Mouse (Mus musculus) gonadal fat pad, adult 2 months (tissue): ENCODE results near the gene Pax7. TPM values are rescaled to one million over a fixed set of nuclear protein-coding genes. Genes with fewer than 3 reads are reported as not detected.

Experiments used
- DNase-seq: peaks from one replicate; pipeline ENCODE4 v3.0.0-alpha.2; 2012; ENCODE audit warnings: low read depth
- polyA plus RNA-seq: library from polyadenylated mRNA; depleted of rRNA; stranded (reverse); fragments of >200 nt; gene quantifications from 2 replicates; pipeline ENCODE4 v1.2.3, GENCODE M21; 2012

Pax7 gene
- polyA plus RNA-seq, 1 experiment: not detected

DNA sequence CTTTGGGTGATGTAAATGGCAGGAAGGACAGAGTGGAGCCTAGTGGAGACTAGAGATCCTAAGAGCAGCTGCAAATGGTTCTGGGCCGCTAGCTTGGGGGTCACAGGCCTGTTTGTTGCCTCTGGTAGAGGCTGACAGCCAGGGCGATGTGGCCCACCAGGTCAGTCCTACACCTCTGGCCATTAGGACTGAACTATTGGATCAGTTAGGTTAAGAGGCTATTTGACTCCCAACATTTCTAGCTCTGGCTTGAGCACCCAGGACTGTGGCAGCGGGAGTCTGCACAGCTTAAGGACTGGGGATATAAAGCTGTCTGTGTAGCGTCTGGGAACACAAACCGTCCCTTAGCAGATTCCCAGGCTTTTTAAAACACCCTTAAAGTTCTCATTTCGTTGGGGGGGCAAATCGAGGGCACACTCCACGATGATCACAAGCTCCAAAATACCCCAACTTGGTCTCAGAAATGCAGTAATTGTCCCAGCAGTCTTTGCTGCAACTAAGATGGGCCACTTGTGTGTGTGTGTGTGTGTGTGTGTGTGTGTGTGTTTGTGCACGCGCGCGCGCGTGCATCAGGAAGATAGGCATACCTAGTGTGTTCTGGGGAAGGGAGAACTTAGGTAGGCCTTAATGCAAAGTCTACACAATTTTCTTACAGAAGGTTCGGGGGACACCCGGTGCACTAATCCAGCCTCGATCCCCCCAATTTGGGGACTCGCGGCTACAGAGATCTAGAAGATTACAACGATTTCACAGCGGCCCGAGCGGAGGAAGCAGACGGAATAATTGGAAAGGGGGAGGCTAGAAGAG is 2.5 kb downstream of the Pax7 start:
- no peak for DNase-seq

- DNase-seq: no peak
These were observed 3.3 kb downstream of the Pax7 start for GRCm38 (mm10) chr4:139830053-139830452.

GRCm38 (mm10) chr4:139828871-139829590 is 4.3 kb downstream of the Pax7 start:
- no peak for DNase-seq

DNA sequence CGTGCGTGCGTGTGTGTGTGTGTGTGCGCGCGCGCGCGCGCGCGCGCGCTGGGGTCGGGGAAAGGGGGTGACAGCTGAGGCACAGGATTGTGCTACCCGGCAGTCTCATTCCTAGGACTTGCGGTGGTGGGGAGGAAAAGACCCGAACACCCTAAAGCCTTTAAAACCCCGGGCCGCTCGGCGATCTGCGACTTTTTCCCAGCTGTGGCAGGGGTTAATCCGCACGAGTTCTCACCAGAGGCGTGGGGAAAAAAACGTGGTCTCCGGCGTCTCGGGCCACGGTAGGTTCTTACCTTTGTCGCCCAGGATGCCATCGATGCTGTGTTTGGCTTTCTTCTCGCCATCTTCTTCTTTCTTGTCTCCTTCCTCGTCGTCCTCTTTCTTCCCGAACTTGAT is 5.0 kb downstream of the Pax7 start:
- DNase-seq: no peak

- DNase-seq: no peak
These were observed 5.6 kb downstream of the Pax7 start for GRCm38 (mm10) chr4:139827501-139828282.

- DNase-seq: no peak
These were observed 7.1 kb downstream of the Pax7 start for GRCm38 (mm10) chr4:139826231-139826630.

GRCm38 (mm10) chr4:139825326-139826112 is 7.8 kb downstream of the Pax7 start:
- no peak for DNase-seq

DNA sequence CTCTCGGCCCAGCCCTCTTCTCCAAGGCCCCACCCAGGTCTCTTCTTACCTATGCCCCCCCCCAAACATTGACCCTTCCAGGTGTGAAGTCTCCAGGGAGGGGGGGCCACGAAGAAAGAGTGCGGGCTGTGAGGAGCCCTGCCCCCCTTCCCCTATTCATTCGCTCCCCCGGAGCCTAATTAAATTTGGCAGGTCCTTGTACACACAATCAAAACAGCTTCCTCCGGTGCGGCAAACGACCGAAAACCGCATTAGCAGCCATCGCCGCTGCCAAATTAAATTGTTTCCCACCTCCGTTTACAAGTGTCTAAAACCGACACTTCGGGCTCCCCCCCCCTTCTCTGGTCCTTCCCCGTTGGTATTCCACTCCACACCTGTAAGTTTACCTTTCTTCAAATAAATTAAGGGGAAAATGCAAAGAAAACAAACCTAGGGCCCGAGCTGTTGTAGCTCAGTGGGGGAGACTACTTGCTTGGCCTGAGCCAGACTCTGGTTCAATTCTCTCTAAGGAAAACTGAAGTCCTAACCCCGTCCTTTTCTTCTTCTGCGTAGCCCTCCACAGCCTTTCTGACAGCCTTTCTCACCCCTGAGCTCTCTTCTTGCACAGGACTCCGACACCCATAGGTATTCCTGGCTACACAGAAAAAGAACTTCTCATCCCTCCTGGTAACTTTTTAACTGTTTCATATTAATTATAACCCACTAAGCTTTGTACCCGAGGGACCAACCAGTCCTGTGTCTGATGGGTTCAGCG is 8.6 kb downstream of the Pax7 start:
- no peak for DNase-seq

DNA sequence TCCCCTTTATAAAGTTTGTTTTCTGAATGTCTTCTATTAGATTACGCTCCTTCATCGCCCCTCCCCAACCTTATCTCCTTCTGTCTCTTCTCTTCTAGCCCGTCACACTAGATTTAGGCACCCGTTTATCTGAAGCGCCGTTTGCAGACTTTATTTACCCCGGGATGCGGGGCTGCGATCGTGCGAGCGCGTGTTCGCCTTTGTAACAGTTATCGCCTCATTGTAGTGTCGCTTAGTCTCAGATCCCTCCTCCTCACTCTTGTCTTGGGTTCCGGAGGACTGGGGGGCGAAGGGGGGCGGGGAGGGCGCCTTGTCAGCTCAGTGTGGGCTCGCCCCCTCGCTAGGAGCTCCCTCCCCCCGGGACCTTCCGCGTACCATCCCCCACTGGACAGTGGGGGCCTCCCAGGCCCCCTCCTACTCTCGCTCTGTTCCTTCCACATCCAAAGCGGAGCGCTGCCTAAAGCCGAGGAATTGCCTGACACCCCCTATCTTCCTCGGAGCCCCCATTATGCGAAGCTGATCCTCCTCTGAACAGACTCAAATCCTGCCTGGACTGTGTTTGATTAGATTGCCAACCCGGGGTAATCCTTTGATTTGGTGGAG is 9.4 kb downstream of the Pax7 start:
- no peak for DNase-seq

DNA sequence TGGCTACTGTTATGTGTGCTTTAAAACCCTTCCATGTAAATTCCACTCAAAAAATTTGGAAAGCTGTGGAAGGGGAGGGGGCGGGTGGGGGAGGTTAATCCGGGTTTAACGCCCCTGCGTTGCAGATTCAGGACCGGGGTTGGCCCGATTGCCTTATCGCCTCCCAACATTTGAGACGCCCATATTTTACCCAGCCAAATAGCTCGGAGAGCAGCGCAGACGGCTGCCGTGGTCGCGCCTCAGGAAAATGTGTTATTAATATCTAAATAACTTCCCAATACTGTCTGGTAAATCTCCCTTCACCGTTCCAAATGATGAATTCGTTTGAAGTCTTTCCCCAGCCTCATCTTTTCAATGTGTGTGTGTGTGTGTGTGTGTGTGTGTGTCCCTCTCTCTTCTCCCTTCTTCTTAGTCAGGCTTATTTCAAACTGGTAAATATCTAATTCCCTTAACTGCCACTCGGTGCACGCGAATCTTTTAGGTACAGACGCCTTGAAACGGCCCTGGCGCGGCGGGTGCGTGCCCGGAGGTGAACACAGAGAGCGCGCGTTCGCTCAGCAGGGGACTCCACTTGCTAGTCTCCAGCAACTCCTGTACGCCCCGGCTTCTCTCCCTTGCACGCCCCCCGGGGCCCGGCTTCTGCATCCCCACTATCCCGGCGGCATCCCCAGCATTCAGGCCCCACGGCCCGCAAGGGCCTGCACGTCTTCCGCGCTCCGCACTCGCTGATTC is 10.0 kb downstream of the Pax7 start:
- DNase-seq: no peak

DNA sequence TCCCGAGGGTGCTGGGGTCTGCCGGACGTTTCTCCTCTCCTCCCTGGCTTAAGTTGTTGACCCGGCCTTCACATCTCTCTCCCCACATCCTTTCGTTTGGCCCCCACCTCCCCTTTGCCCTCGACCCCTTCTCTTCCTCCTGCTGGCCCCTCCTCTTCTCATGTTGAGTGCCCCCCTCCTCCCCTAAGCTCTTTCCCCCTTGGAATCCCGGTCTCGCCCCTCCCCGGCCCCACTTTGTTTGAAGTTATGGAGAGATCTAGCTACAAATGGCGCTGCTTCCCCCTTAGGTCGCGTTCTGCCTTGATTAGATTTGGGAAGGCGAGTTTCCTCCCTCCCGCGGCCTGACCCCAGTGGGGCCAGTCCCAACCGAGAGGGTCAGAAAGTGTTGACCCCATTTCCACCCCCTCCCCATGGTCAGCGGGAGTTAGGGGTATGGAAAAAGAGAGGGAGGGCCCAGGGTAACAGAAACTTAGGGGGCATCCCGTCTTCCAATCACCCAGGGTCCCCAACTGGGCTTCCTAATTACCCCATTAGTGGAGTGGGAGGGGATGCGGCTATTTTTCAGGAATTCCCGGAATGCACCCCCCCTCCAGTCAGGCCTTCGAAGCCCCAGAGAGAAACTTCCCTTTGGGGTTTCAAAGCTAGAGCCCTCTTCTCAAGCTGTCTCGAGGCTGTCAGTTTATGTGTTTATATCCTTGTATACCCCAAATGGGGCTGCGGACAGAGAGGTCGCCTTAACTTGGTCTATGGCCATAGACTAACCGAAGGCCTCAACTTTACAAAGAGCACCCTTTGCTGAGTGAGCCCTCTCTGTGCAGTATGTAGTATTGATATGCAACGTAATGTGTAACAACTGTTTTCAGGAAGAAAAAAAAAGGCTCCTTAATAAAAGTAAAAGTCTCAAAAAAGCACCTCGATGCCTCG is 10.9 kb downstream of the Pax7 start:
- DNase-seq: no peak

GRCm38 (mm10) chr4:139821491-139822160 is 11.7 kb downstream of the Pax7 start:
- no peak for DNase-seq

DNA sequence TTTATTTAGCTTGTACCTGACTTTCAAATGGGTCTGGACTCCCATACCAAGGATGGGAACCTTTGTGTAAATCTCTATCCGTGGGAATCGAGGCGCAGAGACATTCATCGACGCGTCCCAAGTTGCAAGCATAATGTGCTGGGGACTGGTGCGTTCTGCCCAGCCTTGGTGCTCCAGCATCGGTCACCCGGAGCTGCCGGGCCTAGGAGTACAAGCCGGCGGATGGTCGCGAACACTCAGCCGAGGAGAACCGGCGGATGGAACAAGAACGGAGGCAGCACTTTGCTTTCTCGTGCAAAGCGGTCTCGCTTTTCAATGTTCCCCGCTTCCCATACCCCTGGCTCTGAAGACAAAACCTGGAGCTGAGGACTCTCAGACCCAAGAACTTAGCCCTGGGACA is 12.3 kb downstream of the Pax7 start:
- DNase-seq: no peak

- no peak for DNase-seq
These were observed 13.8 kb downstream of the Pax7 start for GRCm38 (mm10) chr4:139819411-139820030.

DNA sequence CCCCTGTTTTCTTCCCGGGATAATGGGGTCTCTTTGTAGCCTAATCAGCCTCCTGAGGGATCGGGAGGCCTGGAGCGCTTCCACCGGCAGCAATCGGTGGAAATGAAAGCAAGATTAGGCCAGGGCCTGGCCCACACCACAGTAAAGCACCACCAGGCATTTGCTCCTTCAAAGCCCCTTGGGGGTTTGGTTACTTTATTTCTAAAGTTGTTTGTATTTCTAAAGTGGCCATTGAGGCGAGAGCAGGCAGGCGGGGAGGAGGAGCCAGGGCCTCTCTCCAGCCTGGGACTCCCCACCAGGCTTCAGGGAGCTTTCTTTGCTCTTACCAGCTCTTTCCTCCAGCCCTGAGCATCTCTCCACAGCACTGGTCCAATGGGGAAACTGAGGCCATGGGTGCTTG is 15.2 kb downstream of the Pax7 start:
- DNase-seq: no peak

- DNase-seq: no peak
These were observed 19.9 kb downstream of the Pax7 start for GRCm38 (mm10) chr4:139813371-139813960.

DNA sequence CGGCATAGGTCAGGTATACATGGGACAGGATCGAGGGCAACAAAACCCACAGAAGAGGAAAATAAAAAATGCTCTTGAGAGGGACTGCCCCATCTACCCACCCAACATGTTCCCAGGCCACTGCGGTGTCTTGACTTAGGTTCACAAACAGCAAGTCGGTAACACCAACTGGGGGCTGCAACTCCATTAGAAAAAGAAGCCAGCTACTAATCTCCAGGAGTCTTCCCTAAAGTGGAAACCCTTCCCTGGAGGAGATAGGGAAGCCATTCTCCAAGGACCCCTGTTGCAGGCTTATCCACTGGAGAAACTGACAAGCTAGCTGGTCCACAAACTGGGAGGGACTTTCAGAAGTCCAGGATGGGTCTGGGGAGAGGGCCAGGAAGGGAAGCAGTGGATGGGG is 21.4 kb downstream of the Pax7 start:
- no peak for DNase-seq
